Mouse (Mus musculus) olfactory bulb, adult 2 months (tissue): ENCODE measurements around the gene Tle1.

Experiments
- CTCF ChIP-seq: fragments of 200-500 bp; IDR thresholded peaks from 2 replicates; pipeline ENCODE4 v1.5.1; 2012; ENCODE audit warnings: low read depth, mild to moderate bottlenecking, low read length, moderate library complexity; ENCODE audit not compliant: insufficient read depth
- POLR2A ChIP-seq: fragments of 200-500 bp; IDR thresholded peaks from 2 replicates; pipeline ENCODE4 v1.6.1; 2012; ENCODE audit warnings: mild to moderate bottlenecking, low read depth, low read length, moderate library complexity; ENCODE audit not compliant: insufficient read depth

DNA sequence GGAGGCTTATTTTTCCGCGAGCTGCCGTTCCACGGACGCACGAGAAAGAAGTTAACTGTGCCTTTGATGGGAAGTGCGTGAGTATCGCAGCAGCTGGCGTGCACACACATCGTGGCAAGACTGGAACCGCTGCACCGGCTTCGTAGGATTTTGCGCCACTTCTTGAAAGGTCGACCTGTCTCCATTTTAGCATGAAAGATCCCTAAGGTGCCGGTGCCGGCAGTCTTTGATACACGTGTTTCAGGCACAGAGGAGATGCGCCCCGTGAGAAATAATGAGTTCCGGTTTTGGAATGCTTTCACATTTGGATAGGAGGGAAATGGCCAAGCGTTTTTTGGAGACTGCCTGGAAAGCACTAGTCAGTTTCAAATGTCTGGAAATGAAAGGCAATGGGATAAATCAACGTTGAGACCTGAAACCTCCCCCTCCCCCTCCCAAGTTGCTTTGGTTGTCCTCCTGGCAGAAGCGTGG, 837 bp upstream of the Tle1 start:
- TF ChIP-seq POLR2A (no peak), CTCF (no peak)
